Mouse (Mus musculus): ENCODE results near the gene Gm45785. TPM values are rescaled to one million over a fixed set of nuclear protein-coding genes. Genes with fewer than 3 reads are reported as not detected.

Gm45785 gene
- polyA plus RNA-seq, 1 experiment from 2014 or later = 0.18 TPM

DNA sequence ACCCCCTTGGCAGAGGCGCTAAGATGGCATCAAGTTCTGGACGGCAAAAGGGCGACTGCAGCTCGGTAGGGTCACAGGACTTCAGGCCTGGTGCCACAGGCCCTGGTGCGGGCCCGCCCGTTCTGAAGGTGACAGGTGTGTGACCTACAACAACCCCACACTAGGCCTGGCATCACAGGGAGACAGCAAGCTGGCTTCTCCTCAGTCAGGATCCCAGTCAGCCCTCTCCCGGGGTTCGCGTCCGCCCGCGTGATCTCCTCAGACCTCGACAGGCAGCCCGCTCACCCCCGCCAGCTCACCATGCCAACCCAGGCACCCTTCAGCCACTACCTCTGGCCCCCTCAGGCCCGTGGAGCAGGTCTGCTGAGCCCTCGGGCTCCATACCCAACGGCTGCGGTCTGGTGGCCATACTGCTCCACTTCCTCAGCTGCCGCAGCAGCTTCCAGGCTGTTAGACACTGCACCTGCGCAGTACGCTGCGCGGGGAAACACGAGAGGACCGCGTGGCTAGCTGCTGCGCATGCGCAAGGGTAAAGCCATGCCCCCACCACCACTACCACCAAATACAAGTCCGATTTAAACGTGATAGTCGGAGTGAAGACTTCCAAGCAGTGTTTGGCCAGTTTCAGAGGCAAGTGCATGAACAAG is 68.6 kb downstream of the Gm45785 start, which contains the start of gene Syce1:
Gene Syce1 (minus strand): TSS at position 447 of the 647 bp plus-strand sequence.
- Histone ChIP-seq H3K4me3 (replicated peaks; ENCODE audit: low read depth, low read length) (no peak within 1 kb of the TSS), H3K4me1 (replicated peaks; ENCODE audit: insufficient read depth, low read length) (no peaks in the 10 kb centered on the region), H3K27me3 (ENCODE audit: insufficient read depth, low read length) (no peaks in the 10 kb centered on the region), H3K36me3 (ENCODE audit: insufficient read depth, low read length) (no peaks in the 10 kb centered on the region), H3K27ac (no peak within 1 kb of the TSS), H3K9ac (ENCODE audit: low read depth, low read length) (no peak within 1 kb of the TSS), H3K4me2 (ENCODE audit: low read length) (no peak within 1 kb of the TSS), H3K9me3 (replicated peaks; ENCODE audit: low read length) (no peaks in the 10 kb centered on the region)
- 84% methylated on average over 33 of the region's 33 CpGs for WGBS
- ATAC-seq (replicated peaks; ENCODE audit: low FRiP score, low read depth) (no peak), DNase-seq (ENCODE audit: low spot score) (no peak)
- no peak for TF ChIP-seq CTCF (IDR thresholded peaks at IDR 0.05; ENCODE audit: low read depth)

DNA sequence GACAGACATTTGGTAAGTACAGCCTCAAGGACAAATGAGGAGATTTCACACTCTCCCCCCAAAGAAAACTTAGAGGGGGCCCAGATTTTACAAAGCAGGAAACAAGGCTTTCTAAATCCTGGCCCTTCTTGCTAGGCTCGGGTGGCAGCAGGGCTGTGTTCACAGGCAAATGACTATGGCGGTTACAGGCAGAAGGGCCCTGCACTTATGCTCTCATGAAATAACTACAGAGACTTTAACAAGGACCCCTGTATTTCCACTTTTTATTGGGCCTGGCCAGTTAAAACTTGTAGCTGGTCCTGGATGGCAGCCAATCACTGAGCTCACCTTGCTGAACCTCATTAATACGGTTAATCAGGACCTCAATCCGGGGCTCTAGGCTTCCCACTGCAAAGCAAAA is 75.6 kb downstream of the Gm45785 start:
- no peaks in the 10 kb centered on the region for H3K4me1 ChIP-seq (replicated peaks; ENCODE audit: insufficient read depth, low read length)
- no peak overlapping the region for H3K4me3 ChIP-seq (replicated peaks; ENCODE audit: low read depth, low read length)
- WGBS = 70% methylated on average over 4 of the region's 4 CpGs
- H3K27ac ChIP-seq = no peak overlapping the region
- TF ChIP-seq CTCF (IDR thresholded peaks at IDR 0.05; ENCODE audit: low read depth) = no peak
- no peak overlapping the region for H3K4me2 ChIP-seq (ENCODE audit: low read length)
- no peak for ATAC-seq (replicated peaks; ENCODE audit: low FRiP score, low read depth)
- H3K9ac ChIP-seq (ENCODE audit: low read depth, low read length) = no peak overlapping the region
- H3K9me3 ChIP-seq (replicated peaks; ENCODE audit: low read length) = no peaks in the 10 kb centered on the region
- no peaks in the 10 kb centered on the region for H3K36me3 ChIP-seq (ENCODE audit: insufficient read depth, low read length)
- no peak for DNase-seq (ENCODE audit: low spot score)
- H3K27me3 ChIP-seq (ENCODE audit: insufficient read depth, low read length) = no peaks in the 10 kb centered on the region

Other genes with a start within 250 kb of the Gm45785 start
- not detected in 2 replicates for gene Olfr61, start 227.4 kb downstream of the Gm45785 start, polyA plus RNA-seq (2015; fragmentation: Nextera tagmentation; extraction: Ambion mirVana)
- not detected in 2 replicates for gene Olfr53, start 209.9 kb downstream of the Gm45785 start, polyA plus RNA-seq (2015; fragmentation: Nextera tagmentation; extraction: Ambion mirVana)
- not detected in 2 replicates for gene Olfr539, start 196.4 kb downstream of the Gm45785 start, polyA plus RNA-seq (2015; fragmentation: Nextera tagmentation; extraction: Ambion mirVana)
- not detected in 2 replicates for gene Olfr45, start 174.4 kb downstream of the Gm45785 start, polyA plus RNA-seq (2015; fragmentation: Nextera tagmentation; extraction: Ambion mirVana)
- not detected in 2 replicates for gene Olfr541, start 159.1 kb downstream of the Gm45785 start, polyA plus RNA-seq (2015; fragmentation: Nextera tagmentation; extraction: Ambion mirVana)
- 4.4 and 6.2 TPM in 2 replicates for gene Cyp2e1, start 92.6 kb downstream of the Gm45785 start, polyA plus RNA-seq (2015; fragmentation: Nextera tagmentation; extraction: Ambion mirVana)
- not detected in 2 replicates for gene Syce1, start 68.5 kb downstream of the Gm45785 start, polyA plus RNA-seq (2015; fragmentation: Nextera tagmentation; extraction: Ambion mirVana)
- gene Zfp941, start 34.2 kb downstream of the Gm45785 start, polyA plus RNA-seq (2015; fragmentation: Nextera tagmentation; extraction: Ambion mirVana) = 1.2 and 1.3 TPM in 2 replicates
- gene Urah, start 21.3 kb downstream of the Gm45785 start, polyA plus RNA-seq (2015; fragmentation: Nextera tagmentation; extraction: Ambion mirVana) = 0.61 and 1.1 TPM in 2 replicates
- not detected in 2 replicates for gene Scgb1c1, start 10.8 kb downstream of the Gm45785 start, polyA plus RNA-seq (2015; fragmentation: Nextera tagmentation; extraction: Ambion mirVana)
- gene Odf3, start 8.5 kb downstream of the Gm45785 start, polyA plus RNA-seq (2015; fragmentation: Nextera tagmentation; extraction: Ambion mirVana) = not detected in 2 replicates
- gene Ric8a, start 626 bp upstream of the Gm45785 start, polyA plus RNA-seq (2015; fragmentation: Nextera tagmentation; extraction: Ambion mirVana) = 45.0 and 53.1 TPM in 2 replicates
- 48.0 and 53.9 TPM in 2 replicates for gene Bet1l, start 1.2 kb upstream of the Gm45785 start, polyA plus RNA-seq (2015; fragmentation: Nextera tagmentation; extraction: Ambion mirVana)
- gene Psmd13, start 25.6 kb upstream of the Gm45785 start, polyA plus RNA-seq (2015; fragmentation: Nextera tagmentation; extraction: Ambion mirVana) = 198 and 219 TPM in 2 replicates
- gene Sirt3, start 26.0 kb upstream of the Gm45785 start, polyA plus RNA-seq (2015; fragmentation: Nextera tagmentation; extraction: Ambion mirVana) = 47.2 and 48.6 TPM in 2 replicates
- 0.39 and 0.47 TPM in 2 replicates for gene Cox8b, start 44.1 kb upstream of the Gm45785 start, polyA plus RNA-seq (2015; fragmentation: Nextera tagmentation; extraction: Ambion mirVana)
- gene Nlrp6, start 64.6 kb upstream of the Gm45785 start, polyA plus RNA-seq (2015; fragmentation: Nextera tagmentation; extraction: Ambion mirVana) = 2.1 and 2.6 TPM in 2 replicates
- gene Pgghg, start 85.1 kb upstream of the Gm45785 start, polyA plus RNA-seq (2015; fragmentation: Nextera tagmentation; extraction: Ambion mirVana) = 20.3 and 20.7 TPM in 2 replicates
- gene Ifitm5, start 94.0 kb upstream of the Gm45785 start, polyA plus RNA-seq (2015; fragmentation: Nextera tagmentation; extraction: Ambion mirVana) = 1.5 and 2.2 TPM in 2 replicates
- gene Gm45717, start 99.6 kb upstream of the Gm45785 start, polyA plus RNA-seq (2015; fragmentation: Nextera tagmentation; extraction: Ambion mirVana) = 0.45 and 0.68 TPM in 2 replicates
- gene Ifitm2, start 99.7 kb upstream of the Gm45785 start, polyA plus RNA-seq (2015; fragmentation: Nextera tagmentation; extraction: Ambion mirVana) = 1,203 and 1,251 TPM in 2 replicates
- gene Ifitm1, start 110.9 kb upstream of the Gm45785 start, polyA plus RNA-seq (2015; fragmentation: Nextera tagmentation; extraction: Ambion mirVana) = 117 and 163 TPM in 2 replicates
- gene Ifitm3, start 154.4 kb upstream of the Gm45785 start, polyA plus RNA-seq (2015; fragmentation: Nextera tagmentation; extraction: Ambion mirVana) = 515 and 606 TPM in 2 replicates
- 1.1 and 1.5 TPM in 2 replicates for gene Ifitm6, start 161.6 kb upstream of the Gm45785 start, polyA plus RNA-seq (2015; fragmentation: Nextera tagmentation; extraction: Ambion mirVana)
- gene Gm17387, start 172.8 kb upstream of the Gm45785 start, polyA plus RNA-seq (2015; fragmentation: Nextera tagmentation; extraction: Ambion mirVana) = not detected in 2 replicates
- gene B4galnt4, start 204.8 kb upstream of the Gm45785 start, polyA plus RNA-seq (2015; fragmentation: Nextera tagmentation; extraction: Ambion mirVana) = 6.4 and 7.4 TPM in 2 replicates
- 11.1 and 13.4 TPM in 2 replicates for gene Pkp3, start 221.9 kb upstream of the Gm45785 start, polyA plus RNA-seq (2015; fragmentation: Nextera tagmentation; extraction: Ambion mirVana)
- gene Sigirr, start 244.2 kb upstream of the Gm45785 start, polyA plus RNA-seq (2015; fragmentation: Nextera tagmentation; extraction: Ambion mirVana) = 54.1 and 59.6 TPM in 2 replicates

Data from kidney, postnatal 0 days (tissue).